Mouse (Mus musculus): Measurements from ENCODE around the gene Prss43. TPM values are rescaled to one million over a fixed set of nuclear protein-coding genes. Genes with fewer than 3 reads are reported as not detected.

Gene Prss43
- polyA plus RNA-seq, 1 experiment = 0.08 TPM

- H3K4me3 ChIP-seq (replicated peaks; ENCODE audit: insufficient read depth, low read depth, low read length) = no peak overlapping the region
- no peak for DNase-seq
- no peak overlapping the region for H3K27ac ChIP-seq (ENCODE audit: insufficient read depth, low read length)
- 91% methylated on average over 5 of the region's 5 CpGs for WGBS
- TF ChIP-seq POLR2A (IDR thresholded peaks at IDR 0.05; ENCODE audit: borderline replicate concordance, insufficient read depth, low read length) = no peak
- no peak for TF ChIP-seq CTCF (IDR thresholded peaks at IDR 0.05; ENCODE audit: borderline replicate concordance, insufficient read depth, low read depth, low read length)
- peaks cover 2% of the 10 kb centered on the region; the same call in 1 of the 2 replicates for H3K27me3 ChIP-seq (ENCODE audit: control insufficient read depth, insufficient read depth, low read length)
- H3K4me1 ChIP-seq (ENCODE audit: control insufficient read depth, insufficient read depth, low read length) = no peaks in the 10 kb centered on the region
Measured at GRCm38 (mm10) chr9:110858967-110859596, 32.6 kb downstream of the Prss43 start.

- Histone ChIP-seq H3K4me1 (ENCODE audit: control insufficient read depth, insufficient read depth, low read length) (no peaks in the 10 kb centered on the region; the same call in 1 of the 2 replicates), H3K27me3 (ENCODE audit: control insufficient read depth, insufficient read depth, low read length) (no peaks in the 10 kb centered on the region), H3K4me3 (replicated peaks; ENCODE audit: insufficient read depth, low read depth, low read length) (no peak overlapping the region), H3K27ac (ENCODE audit: insufficient read depth, low read length) (no peak overlapping the region)
- TF ChIP-seq CTCF (IDR thresholded peaks at IDR 0.05; ENCODE audit: borderline replicate concordance, insufficient read depth, low read depth, low read length) = peak; percentile 72
- TF ChIP-seq POLR2A (IDR thresholded peaks at IDR 0.05; ENCODE audit: borderline replicate concordance, insufficient read depth, low read length) = no peak
- 26% methylated on average over 7 of the region's 7 CpGs for WGBS
- DNase-seq = peak; percentile 49 to 56
Measured at GRCm38 (mm10) chr9:110871030-110871429, 44.5 kb downstream of the Prss43 start.

GRCm38 (mm10) chr9:110873681-110874659 lies 47.5 kb downstream of the Prss43 start:
- Histone ChIP-seq H3K27ac (ENCODE audit: insufficient read depth, low read length) (no peak overlapping the region), H3K27me3 (ENCODE audit: control insufficient read depth, insufficient read depth, low read length) (no peaks in the 10 kb centered on the region), H3K4me1 (ENCODE audit: control insufficient read depth, insufficient read depth, low read length) (peaks cover 4% of the 10 kb centered on the region), H3K4me3 (replicated peaks; ENCODE audit: insufficient read depth, low read depth, low read length) (no peak overlapping the region)
- no peak for DNase-seq
- WGBS = 9% methylated on average over 40 of the region's 40 CpGs
- no peak for TF ChIP-seq POLR2A (IDR thresholded peaks at IDR 0.05; ENCODE audit: borderline replicate concordance, insufficient read depth, low read length)
- no peak for TF ChIP-seq CTCF (IDR thresholded peaks at IDR 0.05; ENCODE audit: borderline replicate concordance, insufficient read depth, low read depth, low read length)

GRCm38 (mm10) chr9:110874660-110875191 lies 48.2 kb downstream of the Prss43 start:
- WGBS = 28% methylated on average over 3 of the region's 3 CpGs
- Histone ChIP-seq H3K27ac (ENCODE audit: insufficient read depth, low read length) (no peak overlapping the region), H3K4me3 (replicated peaks; ENCODE audit: insufficient read depth, low read depth, low read length) (no peak overlapping the region), H3K27me3 (ENCODE audit: control insufficient read depth, insufficient read depth, low read length) (no peaks in the 10 kb centered on the region), H3K4me1 (ENCODE audit: control insufficient read depth, insufficient read depth, low read length) (peaks cover 4% of the 10 kb centered on the region)
- no peak for DNase-seq
- no peak for TF ChIP-seq CTCF (IDR thresholded peaks at IDR 0.05; ENCODE audit: borderline replicate concordance, insufficient read depth, low read depth, low read length)
- no peak for TF ChIP-seq POLR2A (IDR thresholded peaks at IDR 0.05; ENCODE audit: borderline replicate concordance, insufficient read depth, low read length)

GRCm38 (mm10) chr9:110875288-110875695 lies 48.8 kb downstream of the Prss43 start:
- H3K27ac ChIP-seq (ENCODE audit: insufficient read depth, low read length) = no peak overlapping the region
- no peak for TF ChIP-seq POLR2A (IDR thresholded peaks at IDR 0.05; ENCODE audit: borderline replicate concordance, insufficient read depth, low read length)
- no peak for TF ChIP-seq CTCF (IDR thresholded peaks at IDR 0.05; ENCODE audit: borderline replicate concordance, insufficient read depth, low read depth, low read length)
- peaks cover 4% of the 10 kb centered on the region for H3K4me1 ChIP-seq (ENCODE audit: control insufficient read depth, insufficient read depth, low read length)
- WGBS = 28% methylated on average over 6 of the region's 6 CpGs
- H3K4me3 ChIP-seq (replicated peaks; ENCODE audit: insufficient read depth, low read depth, low read length) = no peak overlapping the region
- DNase-seq = no peak
- no peaks in the 10 kb centered on the region for H3K27me3 ChIP-seq (ENCODE audit: control insufficient read depth, insufficient read depth, low read length)

- no peak for DNase-seq
- 75% methylated on average over 1 of the region's 1 CpGs for WGBS
- Histone ChIP-seq H3K27me3 (ENCODE audit: control insufficient read depth, insufficient read depth, low read length) (no peaks in the 10 kb centered on the region), H3K4me1 (ENCODE audit: control insufficient read depth, insufficient read depth, low read length) (peaks cover 4% of the 10 kb centered on the region), H3K27ac (ENCODE audit: insufficient read depth, low read length) (no peak overlapping the region), H3K4me3 (replicated peaks; ENCODE audit: insufficient read depth, low read depth, low read length) (no peak overlapping the region)
- TF ChIP-seq CTCF (IDR thresholded peaks at IDR 0.05; ENCODE audit: borderline replicate concordance, insufficient read depth, low read depth, low read length) (no peak), POLR2A (IDR thresholded peaks at IDR 0.05; ENCODE audit: borderline replicate concordance, insufficient read depth, low read length) (no peak)
Measured at GRCm38 (mm10) chr9:110877353-110877752, 50.9 kb downstream of the Prss43 start.

- H3K27ac ChIP-seq (ENCODE audit: insufficient read depth, low read length) = no peak overlapping the region
- H3K4me1 ChIP-seq (ENCODE audit: control insufficient read depth, insufficient read depth, low read length) = peaks cover 4% of the 10 kb centered on the region
- no peak overlapping the region for H3K4me3 ChIP-seq (replicated peaks; ENCODE audit: insufficient read depth, low read depth, low read length)
- WGBS = 19% methylated on average over 5 of the region's 5 CpGs
- DNase-seq = peak in 1 of 2 experiments; percentile 36
- H3K27me3 ChIP-seq (ENCODE audit: control insufficient read depth, insufficient read depth, low read length) = no peaks in the 10 kb centered on the region
- TF ChIP-seq POLR2A (IDR thresholded peaks at IDR 0.05; ENCODE audit: borderline replicate concordance, insufficient read depth, low read length) (no peak), CTCF (IDR thresholded peaks at IDR 0.05; ENCODE audit: borderline replicate concordance, insufficient read depth, low read depth, low read length) (no peak)
Measured at GRCm38 (mm10) chr9:110877888-110878287, 51.4 kb downstream of the Prss43 start.
